Mouse (Mus musculus) right cerebral cortex, postnatal 4 days (tissue): ENCODE data around the gene Prrt4.
A peak's percentile ranks its signal among the peaks of the same experiment; 100 is the strongest.
"Not testable (repeated sequence)": the region's sequence is repeated elsewhere in the genome, so short reads cannot be mapped to it uniquely, and the experiment has no call there.

Experiments used
- DNase-seq: peaks from one replicate; pipeline ENCODE4 v3.0.0-alpha.2; 2022

Gene Prrt4

DNA sequence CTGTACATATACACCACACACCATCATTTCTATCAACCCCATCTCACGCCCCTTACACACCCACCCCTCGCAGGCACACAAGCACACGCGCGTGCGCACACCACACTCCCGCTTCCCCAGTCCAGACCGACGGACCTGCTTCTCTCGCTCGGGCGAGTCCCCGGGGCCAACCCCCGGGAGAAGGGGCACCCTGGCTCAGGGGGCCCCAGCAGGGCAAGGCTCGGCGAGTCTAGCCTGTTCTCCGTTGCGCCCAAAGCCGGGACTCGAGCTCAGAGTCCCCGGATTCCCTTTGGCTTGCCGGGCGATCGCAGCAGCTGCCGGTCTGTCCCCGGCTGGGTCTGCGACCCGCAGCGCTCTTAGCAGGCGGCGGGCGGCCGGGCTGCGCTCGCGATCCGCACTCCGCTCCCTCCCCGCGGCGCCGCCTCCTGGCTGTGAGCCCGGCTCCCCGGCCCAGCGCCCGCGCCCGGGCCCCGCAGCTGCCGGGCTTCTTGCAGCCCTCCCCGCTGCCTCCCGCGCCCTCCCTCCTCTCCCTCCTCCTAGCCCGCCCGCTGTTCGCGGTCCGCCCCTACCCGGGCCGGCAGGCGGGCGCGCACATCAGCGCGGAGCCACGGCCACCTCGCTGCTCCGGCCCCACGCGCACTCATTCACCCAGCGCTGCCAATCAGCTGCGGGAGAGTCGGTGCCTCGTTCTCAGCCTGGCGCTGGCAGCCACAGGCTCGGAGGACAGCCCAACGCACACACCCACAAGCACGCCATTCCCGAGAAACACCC, at the start of gene Prrt4:
Gene Prrt4 (minus strand): TSS at position 697 of the 771 bp plus-strand sequence.
- DNase-seq = peak; percentile 75

DNA sequence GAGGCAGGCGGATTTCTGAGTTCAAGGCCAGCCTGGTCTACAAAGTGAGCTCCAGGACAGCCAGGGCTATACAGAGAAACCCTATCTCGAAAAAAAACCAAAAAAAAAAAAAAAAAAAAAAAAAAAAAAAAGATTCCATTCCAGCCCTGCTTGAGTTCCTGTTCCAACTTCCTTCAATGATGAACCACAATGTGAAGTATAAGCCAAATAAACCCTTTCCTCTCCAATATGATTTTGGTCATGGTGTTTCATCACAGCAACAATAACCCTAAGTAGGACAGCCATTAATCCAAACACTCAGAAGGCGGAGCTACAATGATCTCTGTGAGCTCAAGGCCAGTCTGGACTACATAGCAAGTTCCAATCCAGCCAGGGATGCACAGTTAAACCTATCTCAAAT, 38.3 kb upstream of the Prrt4 start:
- DNase-seq = not testable (repeated sequence)

DNA sequence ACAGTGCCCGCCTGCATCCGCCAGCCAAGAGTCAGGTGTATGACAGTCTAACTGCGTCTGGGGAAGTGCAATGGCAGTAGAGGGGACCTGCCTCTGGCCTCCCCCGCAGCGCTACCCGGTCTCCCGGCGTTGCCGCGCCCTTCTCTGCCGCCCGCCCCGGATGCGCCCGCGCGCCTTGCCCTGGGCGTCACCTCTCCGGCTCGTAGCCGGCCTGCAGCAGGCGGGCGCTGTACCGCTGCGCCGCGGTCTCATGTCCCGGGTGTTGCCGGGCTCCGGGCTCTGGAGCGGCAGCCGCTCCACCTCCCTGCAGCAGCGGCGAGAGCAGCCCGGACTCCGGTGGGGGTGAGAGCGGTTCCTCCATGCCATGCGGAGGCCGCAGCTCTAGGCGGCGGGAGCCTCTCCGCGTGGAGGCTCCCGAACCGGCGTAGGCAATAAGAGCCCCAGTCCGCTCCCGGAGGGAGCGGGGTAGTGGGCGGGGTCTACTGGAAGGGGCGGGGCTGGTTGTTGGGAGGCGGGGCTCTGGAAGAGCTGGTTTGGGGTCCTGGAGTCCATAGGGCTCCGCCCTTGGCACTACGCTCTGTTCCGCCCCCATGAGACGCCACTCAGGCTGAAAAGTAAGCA, 36.6 kb upstream of the Prrt4 start, which contains the start of gene Impdh1:
Gene Impdh1 (minus strand): TSS at position 484 of the 621 bp plus-strand sequence.
- DNase-seq = peak; percentile 69

DNA sequence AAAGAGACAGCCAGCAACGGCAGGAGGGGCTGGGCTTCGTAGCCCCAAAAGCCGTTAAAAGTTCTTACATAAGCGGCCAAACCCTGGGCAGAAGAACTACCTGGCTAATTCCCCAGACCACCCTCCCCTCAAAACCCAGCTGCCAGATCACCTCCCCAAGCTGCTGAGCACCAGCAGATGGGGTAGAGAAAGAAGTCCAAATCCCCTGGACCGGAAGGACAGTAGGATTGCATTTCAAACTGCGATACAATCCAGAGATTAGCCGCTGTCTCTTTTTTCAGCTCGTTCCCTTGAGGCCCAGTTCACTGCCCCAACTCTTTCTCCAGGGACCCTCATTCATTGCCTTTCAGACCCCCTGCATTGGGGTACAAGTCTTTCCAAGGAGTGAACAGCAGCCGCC, 35.8 kb upstream of the Prrt4 start:
- no peak for DNase-seq

DNA sequence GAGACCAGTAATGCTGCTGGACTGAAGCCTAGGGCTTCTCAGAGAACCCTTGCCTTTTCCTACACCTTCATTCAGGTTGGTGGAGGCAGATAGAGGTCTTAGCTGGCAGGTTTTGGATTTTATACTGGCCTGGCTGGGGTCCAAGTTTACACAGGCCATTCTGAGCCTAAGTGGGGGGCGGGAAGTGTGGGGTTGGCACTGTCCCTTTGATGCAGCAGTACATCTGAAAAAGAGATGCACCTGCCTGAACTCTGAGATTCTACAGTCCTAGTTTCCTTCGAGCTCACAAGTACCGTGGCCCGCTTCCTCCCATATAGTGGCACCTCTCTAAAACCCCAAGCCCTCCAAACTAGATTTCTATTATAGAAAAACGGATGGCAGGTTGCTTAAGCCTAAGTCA, 35.4 kb upstream of the Prrt4 start:
- DNase-seq = no peak

DNA sequence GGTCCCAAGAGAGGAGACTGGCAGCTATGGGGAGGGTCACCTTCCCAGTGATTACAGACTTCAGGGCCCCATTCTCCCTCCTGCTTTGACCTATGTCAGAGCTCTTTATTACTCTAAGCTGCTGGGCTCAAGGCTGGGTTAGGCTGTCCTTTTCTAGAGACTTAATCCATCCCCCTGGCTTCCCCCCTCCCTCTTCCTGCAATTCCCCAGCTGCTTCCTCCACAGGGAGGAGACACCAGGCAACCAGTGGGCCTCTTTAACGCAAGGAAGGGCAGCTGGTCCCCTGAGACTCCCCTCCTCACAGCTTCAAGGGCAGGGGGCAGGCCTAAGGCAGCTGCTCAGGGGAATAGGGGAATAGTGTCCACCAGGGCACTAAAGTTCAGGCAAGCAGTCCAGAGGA, 34.9 kb upstream of the Prrt4 start:
- no peak for DNase-seq

DNA sequence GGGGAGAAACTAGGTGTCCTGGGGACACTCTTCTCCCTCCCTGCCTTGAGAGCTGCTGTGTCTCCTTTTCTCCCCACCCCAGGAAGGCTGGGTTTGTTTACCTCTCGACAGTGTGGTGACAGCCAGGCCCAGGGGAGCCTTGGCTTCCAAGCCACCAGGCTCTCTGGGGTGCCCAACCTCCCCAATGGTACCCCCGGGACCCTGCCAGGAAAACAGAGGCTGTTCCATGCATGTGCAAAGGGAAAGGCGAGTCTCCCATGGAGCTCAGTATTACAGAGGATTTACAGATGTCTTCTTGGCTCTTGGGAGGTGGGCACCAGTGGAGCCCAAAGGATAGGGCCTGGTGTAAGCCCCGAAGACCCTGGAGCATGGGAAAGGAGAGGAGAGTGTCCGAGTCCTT, 34.1 kb upstream of the Prrt4 start:
- no peak for DNase-seq

DNA sequence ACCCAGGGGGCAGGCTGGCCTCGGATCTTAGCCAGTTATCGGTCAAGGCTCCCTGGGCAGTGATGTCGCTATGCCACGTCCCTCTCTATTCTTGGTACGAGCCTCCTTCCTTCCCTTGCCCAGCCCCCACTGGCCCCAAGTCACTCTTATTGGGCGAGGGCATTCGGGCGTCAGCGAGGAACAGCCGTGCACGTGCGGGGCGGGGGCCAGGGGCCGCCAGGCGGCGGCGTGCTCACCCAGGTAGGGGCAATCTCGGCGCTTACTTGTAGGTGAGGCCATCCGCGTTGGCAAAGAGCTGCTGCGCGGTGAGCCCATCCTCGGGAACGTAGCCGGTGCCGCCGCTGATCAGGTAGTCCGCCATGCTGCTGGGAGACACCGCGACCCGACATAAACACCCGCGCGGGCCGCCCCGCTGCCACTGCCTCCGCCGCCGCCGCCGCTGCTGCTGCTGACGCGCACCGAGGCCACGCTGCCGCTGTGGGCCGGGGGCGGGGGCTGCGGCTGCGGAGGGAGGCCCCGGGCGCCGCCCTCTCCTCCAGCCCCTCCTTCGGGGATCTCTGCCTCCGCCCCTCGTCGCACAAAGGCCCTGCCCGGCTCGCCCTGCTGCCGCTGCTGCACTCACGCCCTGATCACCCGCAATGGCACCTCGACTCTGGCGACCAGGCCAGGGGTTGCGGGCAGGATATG, 32.6 kb upstream of the Prrt4 start:
- peak; percentile 75 for DNase-seq

DNA sequence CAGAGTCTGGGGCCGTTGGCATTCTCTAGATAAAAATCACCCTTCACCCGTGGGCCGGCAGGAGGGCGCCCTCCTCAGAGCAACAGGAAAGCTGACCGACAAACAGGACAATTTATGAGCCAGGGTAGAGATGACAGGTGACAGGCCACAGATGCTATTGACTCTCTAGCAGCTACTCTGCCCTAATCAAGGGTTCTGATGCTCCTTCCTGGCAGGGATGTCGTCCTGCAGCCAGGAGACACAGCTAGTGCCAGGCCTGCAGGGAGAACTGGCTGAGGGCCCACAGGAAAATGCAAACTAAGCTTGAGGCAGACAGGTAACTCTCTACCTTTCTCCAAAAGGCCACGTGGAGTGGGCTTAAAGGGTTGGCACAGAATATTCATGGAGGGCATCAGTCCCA, 31.8 kb upstream of the Prrt4 start:
- no peak for DNase-seq

DNA sequence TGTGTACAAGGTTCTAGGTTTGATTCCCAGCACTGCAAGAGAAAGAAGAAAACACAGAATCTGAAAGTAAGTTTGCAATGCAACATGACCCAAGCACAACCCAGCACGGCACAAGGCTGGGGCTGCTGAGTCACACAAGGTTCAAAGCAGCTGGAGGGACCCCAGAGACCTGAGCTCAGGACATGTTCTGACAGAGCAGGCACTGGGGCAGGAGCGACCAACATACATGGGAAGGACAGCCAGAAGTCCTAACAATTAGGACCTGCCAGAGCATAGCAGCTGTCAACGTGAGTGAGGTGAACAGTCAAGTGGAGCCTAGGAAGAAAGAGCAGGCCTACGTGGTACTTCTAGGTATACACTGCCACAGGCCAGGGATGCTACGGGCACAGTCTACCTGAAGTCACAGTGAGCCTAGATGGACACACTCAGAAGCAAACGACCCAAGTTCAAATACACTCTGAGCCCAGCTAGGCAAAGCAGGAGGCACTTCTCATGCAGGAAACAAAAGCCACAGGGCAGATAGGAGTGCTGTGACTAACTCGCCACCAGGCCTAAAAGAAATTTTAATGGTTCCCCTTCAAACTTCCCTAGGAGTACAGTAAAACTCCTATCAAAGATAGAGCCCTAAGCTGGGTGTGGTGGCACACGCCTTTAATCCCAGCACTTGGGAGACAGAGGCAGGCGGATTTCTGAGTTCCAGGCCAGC, 31.0 kb upstream of the Prrt4 start:
- no peak for DNase-seq

DNA sequence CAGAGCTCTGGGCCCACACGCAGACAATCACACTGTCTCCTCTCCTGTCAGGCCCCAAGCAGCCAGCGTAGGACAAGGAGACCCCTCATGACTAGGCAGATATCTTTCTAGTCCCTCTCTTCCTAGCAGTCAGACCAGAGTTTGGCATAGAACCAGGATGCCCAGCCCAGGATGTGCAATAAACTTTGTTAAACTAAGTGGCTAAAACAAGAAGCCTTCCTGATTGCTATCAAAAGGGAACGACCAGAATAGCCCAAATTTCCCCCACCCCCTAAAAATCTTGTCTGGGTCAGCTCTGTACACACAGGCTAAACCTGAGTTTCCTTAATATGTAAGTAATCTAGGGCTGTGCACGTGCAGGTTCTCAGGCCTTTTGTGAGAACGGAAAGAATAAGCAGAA, 28.8 kb upstream of the Prrt4 start:
- no peak for DNase-seq

DNA sequence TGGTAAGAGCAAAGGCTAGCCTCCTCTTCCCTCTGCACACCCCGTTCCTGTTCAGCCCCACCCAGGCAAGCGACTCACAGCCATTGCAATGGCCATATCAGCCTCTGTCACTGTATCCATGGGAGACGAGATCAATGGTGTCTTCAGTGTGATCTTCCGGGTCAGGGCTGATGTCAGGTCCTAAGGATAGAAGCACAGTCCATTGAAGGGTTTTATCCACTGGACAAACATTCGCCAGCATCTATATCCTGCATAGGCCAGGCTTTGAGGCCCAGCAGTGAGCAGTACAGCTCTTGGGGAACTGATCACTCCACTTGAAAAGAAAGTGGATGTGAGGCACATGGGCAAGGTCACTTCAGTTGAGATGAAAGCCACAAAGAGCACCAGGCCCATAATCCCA, 27.6 kb upstream of the Prrt4 start:
- DNase-seq = no peak

DNA sequence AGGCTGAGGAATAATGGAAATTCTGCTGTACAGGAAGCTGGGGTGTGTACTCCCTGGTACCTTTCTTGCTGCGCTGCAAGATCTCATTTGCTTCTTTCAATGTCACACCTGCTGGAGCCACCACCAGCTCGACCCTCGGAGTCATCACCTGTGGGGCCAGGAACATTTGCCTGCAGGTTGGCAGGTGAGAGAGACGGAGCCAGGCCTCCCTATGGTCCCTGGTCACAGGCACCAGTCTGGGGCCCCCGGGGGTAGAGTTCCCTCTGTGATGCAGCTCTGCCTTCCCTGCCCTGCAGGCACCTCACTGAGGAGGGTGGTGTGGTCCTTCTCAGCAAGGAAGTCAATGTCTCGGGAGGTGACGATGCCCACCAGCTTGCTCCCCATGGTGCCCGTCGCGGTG, 26.6 kb upstream of the Prrt4 start:
- no peak for DNase-seq

DNA sequence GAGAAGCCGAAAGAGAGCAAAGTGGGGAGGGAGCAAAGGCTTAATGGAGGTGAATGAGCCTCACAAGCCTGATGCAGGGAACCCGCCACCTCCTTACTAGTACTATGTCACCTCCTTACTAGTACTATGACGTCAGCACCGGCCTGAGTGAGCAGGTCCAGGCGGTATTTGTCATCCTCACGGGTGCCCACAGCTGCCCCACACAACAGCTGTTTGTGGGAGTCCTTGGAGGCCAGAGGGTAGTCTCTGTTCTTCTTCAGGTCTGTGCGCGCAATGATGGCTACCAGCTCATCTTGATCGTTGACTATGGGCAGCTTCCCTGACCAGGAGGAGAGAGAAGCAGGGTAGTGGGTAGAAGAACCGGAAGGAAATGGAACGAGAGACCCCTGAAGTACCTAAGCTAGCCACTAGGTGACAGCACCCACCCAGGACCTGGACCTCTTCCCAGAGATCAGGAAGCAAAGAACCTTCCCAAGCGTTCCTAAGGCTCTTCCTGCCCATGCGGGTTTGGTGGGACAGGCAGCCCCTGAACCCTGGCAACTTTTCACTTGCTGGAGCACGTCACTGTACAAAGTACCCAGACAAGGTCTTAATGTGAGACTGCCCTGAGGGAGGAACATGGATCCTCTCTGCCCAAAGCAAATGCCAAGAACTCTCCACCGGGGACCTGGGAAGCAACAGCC, 25.7 kb upstream of the Prrt4 start:
- DNase-seq = peak; percentile 67

DNA sequence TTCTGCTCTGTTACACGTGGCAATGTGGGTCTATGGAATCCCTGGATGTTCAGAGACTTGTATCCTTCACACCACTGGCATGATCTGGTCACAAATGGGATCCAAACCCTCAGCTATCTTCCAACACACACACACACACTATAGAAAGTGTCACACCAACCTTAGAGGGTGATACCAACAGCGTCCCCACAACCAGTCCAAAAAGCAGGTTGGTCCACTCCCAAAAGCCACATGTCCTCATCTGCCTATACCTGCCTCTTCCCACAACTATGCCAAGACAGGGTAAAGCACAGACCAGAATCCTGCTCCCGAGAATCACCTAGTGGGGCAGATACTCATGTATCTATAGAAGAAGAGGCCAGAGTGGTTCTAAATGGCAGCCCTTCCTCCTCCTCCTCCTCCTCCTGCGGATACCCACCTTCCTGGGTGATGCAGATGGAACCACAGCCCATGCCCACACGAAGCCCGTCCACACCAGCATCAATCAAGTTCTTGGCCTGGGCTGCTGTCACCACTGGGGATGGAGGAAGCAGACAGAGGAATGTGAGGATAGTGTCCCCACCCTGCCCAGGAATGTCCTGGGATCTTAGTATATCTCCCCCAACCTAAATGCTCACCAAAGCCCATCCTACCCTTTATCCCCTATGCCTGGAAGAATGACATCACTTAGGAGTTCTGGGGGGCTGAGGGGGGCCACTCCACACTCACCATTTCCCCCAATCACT, 24.6 kb upstream of the Prrt4 start:
- DNase-seq = no peak

DNA sequence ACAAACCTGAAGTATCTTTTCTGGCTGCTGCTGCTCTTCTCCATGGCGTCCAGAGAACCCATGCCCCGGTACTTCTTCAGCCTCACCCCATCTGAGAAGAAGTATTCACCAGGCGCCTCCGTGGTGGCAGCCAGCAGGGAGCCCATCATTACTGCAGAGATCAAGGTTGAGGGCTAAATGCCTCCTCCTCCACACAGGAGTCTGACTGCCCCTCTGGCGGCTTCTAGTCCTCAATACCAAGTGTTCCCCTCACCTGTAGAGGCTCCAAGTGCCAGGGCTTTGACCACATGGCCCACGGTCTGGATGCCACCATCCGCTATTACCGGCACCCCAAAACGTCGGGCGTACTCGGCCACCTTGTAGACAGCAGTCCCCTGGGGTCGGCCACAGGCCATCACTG, 23.7 kb upstream of the Prrt4 start:
- no peak for DNase-seq

DNA sequence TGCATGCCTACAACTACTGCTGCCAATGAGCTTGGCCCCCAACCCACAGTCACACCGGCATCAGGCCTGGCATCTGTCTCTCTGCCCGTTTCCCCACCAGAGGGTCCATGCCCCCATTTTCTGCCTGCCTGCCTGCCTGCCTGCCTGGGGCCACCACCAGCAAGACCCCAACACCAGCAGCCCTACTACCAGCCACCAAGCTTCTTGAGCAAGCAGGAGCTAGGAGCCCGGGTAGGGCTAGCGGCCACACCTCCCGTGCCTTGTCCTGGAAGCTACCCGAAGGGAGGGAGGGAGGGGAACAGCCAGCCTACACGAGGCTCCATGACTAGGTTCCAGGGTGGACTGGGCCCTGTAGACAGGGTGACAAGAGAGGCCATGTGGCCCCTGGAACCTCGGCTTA, 22.6 kb upstream of the Prrt4 start:
- no peak for DNase-seq

DNA sequence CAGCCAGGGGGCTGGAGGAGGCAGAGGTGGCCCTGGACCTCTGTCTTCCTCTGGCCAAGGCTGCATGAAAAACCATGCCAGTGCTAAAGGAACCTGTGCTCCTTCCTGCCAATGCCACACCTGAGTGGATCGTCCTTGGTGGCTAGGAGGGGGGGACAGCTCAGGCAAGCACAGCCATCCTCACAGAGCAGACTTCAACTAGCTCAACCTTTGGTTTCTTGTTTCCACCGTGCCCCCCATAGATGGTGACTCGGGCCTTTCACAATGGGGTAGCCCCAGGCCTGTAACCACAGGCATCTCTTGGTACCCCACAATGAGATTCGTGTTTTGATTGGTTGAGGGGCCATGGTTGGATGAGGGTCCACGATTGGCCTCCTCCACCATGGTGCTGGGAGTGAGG, 22.0 kb upstream of the Prrt4 start:
- DNase-seq = no peak

DNA sequence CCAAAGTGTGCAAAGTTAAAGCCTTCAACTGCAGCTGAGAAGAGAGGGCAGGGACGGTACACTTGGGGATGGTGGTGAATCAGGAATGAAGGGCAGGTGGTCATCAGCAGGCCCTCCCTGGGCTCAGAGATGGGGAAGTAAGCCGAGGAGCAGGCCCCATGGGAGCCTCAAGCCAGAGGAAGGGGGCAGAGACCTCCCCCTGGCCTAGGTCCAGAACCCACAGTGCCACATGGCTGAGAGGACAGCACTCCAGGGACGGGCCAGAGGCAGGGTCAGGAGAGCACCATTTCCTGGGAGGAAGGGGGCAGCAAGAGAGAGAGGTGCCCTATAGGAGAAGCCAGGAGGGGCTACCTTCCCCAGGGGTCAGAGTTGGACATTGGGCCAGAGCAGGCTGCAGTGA, 21.1 kb upstream of the Prrt4 start:
- no peak for DNase-seq

DNA sequence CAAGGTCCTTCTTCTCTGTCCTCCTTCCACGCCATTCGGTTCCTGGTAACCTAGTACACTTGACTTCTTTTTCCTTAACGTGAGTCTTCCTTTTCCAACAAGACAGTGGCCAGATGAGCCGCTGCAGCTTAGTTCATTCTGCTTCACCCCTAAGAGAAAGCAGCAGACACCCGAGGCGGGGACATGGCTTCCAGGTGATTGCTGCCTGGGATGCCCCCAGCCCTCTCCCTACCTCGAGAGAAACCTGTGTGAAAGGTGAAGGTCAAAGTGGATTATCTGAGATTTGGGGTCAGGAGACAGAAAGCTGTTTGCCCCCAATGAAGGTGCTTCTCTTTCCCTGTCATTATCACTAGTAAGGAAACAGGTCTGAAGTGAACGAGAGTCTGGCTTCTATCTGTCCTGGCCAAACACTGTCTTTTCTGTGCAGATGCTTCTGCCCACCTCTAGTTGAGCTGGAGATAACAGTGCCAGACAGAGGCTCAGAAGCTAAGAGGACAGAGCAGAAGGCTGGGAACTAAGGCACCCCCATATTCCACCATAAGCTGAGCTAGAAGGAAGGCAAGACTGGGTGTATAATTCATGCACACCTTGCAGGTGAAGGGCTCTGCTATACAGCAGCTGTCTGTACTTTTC, 20.0 kb upstream of the Prrt4 start:
- no peak for DNase-seq
